Mouse (Mus musculus): ENCODE measurements around the gene Cfap73.

Gene Cfap73

GRCm38 (mm10) chr5:120612822-120613604 lies 21.0 kb downstream of the Cfap73 start:
- DNase-seq (ENCODE audit: low spot score): peak; percentile 96

- peak; percentile 96 for DNase-seq (ENCODE audit: low spot score)
Observed at GRCm38 (mm10) chr5:120612442-120612821, 21.6 kb downstream of the Cfap73 start, which contains the start of the genes Rita1 and Ddx54. Gene Rita1 (minus strand): TSS chr5:120612589. Gene Ddx54 (plus strand): TSS chr5:120612739.

GRCm38 (mm10) chr5:120611416-120611815 lies 22.6 kb downstream of the Cfap73 start:
- DNase-seq (ENCODE audit: low spot score): no peak

- no peak for DNase-seq (ENCODE audit: low spot score)
Observed at GRCm38 (mm10) chr5:120610906-120611305, 23.1 kb downstream of the Cfap73 start.

GRCm38 (mm10) chr5:120609246-120609775 lies 24.7 kb downstream of the Cfap73 start:
- no peak for DNase-seq (ENCODE audit: low spot score)

- no peak for DNase-seq (ENCODE audit: low spot score)
Observed at GRCm38 (mm10) chr5:120607335-120607734, 26.7 kb downstream of the Cfap73 start.

GRCm38 (mm10) chr5:120606590-120607200 lies 27.3 kb downstream of the Cfap73 start:
- no peak for DNase-seq (ENCODE audit: low spot score)

GRCm38 (mm10) chr5:120605688-120606087 lies 28.3 kb downstream of the Cfap73 start:
- peak; percentile 76 for DNase-seq (ENCODE audit: low spot score)

- DNase-seq (ENCODE audit: low spot score): no peak
Observed at GRCm38 (mm10) chr5:120605241-120605661, 28.8 kb downstream of the Cfap73 start.

GRCm38 (mm10) chr5:120604839-120605238 lies 29.2 kb downstream of the Cfap73 start:
- peak; percentile 59 for DNase-seq (ENCODE audit: low spot score)

GRCm38 (mm10) chr5:120603515-120603914 lies 30.5 kb downstream of the Cfap73 start:
- DNase-seq (ENCODE audit: low spot score): no peak

- DNase-seq (ENCODE audit: low spot score): no peak
Observed at GRCm38 (mm10) chr5:120602210-120602609, 31.8 kb downstream of the Cfap73 start.

GRCm38 (mm10) chr5:120600946-120601668 lies 32.9 kb downstream of the Cfap73 start:
- no peak for DNase-seq (ENCODE audit: low spot score)

- no peak for DNase-seq (ENCODE audit: low spot score)
Observed at GRCm38 (mm10) chr5:120599625-120600024, 34.4 kb downstream of the Cfap73 start.

GRCm38 (mm10) chr5:120594485-120594884 lies 39.5 kb downstream of the Cfap73 start:
- DNase-seq (ENCODE audit: low spot score): no peak

GRCm38 (mm10) chr5:120592141-120592540 lies 41.9 kb downstream of the Cfap73 start:
- DNase-seq (ENCODE audit: low spot score): no peak

- no peak for DNase-seq (ENCODE audit: low spot score)
Observed at GRCm38 (mm10) chr5:120590356-120591010, 43.6 kb downstream of the Cfap73 start.

GRCm38 (mm10) chr5:120588569-120589094 lies 45.4 kb downstream of the Cfap73 start, which contains the start of the genes Tpcn1 and Iqcd:
Gene Tpcn1 (minus strand): TSS chr5:120588673.
Gene Iqcd (plus strand): TSS chr5:120589016.
- peak; percentile 95 for DNase-seq (ENCODE audit: low spot score)

GRCm38 (mm10) chr5:120587940-120588568 lies 46.0 kb downstream of the Cfap73 start:
- DNase-seq (ENCODE audit: low spot score): no peak

- no peak for DNase-seq (ENCODE audit: low spot score)
Observed at GRCm38 (mm10) chr5:120587616-120587926, 46.5 kb downstream of the Cfap73 start.

All from ovary, postnatal 10 days (tissue).